Mouse (Mus musculus) thymus, adult 2 months (tissue): Measurements from ENCODE around the gene Gpr63.

Experiments
- CTCF ChIP-seq: fragments of 200-500 bp; IDR thresholded peaks from 2 replicates; pipeline ENCODE4 v1.5.1; 2012; ENCODE audit warnings: mild to moderate bottlenecking, control low read depth, low read length, moderate library complexity, borderline replicate concordance; ENCODE audit not compliant: control insufficient read depth, poor library complexity, insufficient read depth; ENCODE audit errors: extremely low read depth
- POLR2A ChIP-seq: fragments of 200-500 bp; IDR thresholded peaks from 2 replicates; pipeline ENCODE4 v1.6.1; 2012; ENCODE audit warnings: mild to moderate bottlenecking, low read length, control low read depth, moderate library complexity; ENCODE audit not compliant: control insufficient read depth, poor library complexity, insufficient read depth; ENCODE audit errors: extremely low read depth

DNA sequence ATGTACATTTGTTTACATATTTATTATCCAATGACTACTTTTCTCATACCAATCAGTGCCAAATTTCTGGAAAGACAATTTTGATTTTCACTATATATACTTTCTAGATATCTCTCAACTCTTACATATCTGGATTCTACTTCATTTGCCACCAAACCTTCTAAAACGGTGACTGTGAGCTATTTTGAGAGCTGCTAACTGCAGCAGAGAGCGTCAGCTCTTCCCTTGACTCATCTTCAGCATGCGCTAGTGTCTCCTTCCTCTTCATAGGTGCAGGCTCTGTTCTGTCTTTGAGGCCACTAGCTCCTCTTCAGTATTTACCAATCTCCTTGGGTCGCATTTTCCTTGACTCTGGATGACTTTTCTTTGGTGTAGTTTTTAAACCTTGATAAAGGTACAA lies 63.7 kb downstream of the Gpr63 start:
- TF ChIP-seq POLR2A (no peak), CTCF (no peak)
